Mouse (Mus musculus) testis, adult 2 months (tissue): ENCODE data around the gene Gm6904. TPM values are rescaled to one million over a fixed set of nuclear protein-coding genes. Genes with fewer than 3 reads are reported as not detected.

Source experiments
- H3K27ac ChIP-seq: fragments of 200-500 bp; 2 replicates; pipeline ENCODE4 v1.5.1; 2012; ENCODE audit warnings: low read depth, low read length; ENCODE audit not compliant: control insufficient read depth, insufficient read depth
- H3K27me3 ChIP-seq: fragments of 200-500 bp; 2 replicates; pipeline ENCODE4 v1.6.1; 2012; ENCODE audit warnings: mild to moderate bottlenecking, low read length, moderate library complexity; ENCODE audit not compliant: control insufficient read depth, insufficient read depth
- H3K36me3 ChIP-seq: fragments of 200-500 bp; 2 replicates; pipeline ENCODE4 v1.6.1; 2012; ENCODE audit warnings: mild to moderate bottlenecking, low read length; ENCODE audit not compliant: control insufficient read depth, insufficient read depth
- H3K4me1 ChIP-seq: fragments of 200-500 bp; 2 replicates; pipeline ENCODE4 v1.6.1; 2012; ENCODE audit warnings: low read length; ENCODE audit not compliant: control insufficient read depth, insufficient read depth
- H3K4me3 ChIP-seq: fragments of 200-500 bp; 2 replicates; pipeline ENCODE4 v1.5.1; 2012; ENCODE audit warnings: low read depth, mild to moderate bottlenecking, low read length, moderate library complexity, mixed read lengths; ENCODE audit not compliant: control insufficient read depth
- CTCF ChIP-seq: fragments of 200-500 bp; IDR thresholded peaks from 2 replicates; pipeline ENCODE4 v1.5.1; 2012; ENCODE audit warnings: low read depth, mild to moderate bottlenecking, inconsistent platforms, low read length, moderate library complexity; ENCODE audit not compliant: control insufficient read depth, insufficient read depth, insufficient replicate concordance
- POLR2A ChIP-seq: fragments of 200-500 bp; IDR thresholded peaks from 2 replicates; pipeline ENCODE4 v1.6.1; 2012; ENCODE audit warnings: low read depth, mild to moderate bottlenecking, inconsistent platforms, low read length, moderate library complexity; ENCODE audit not compliant: control insufficient read depth
- polyA plus RNA-seq: library from polyadenylated mRNA; depleted of rRNA; stranded (reverse); fragments of >200 nt; gene quantifications from 2 replicates; pipeline ENCODE4 v1.2.3, GENCODE M21; 2012

The Gm6904 gene
- polyA plus RNA-seq, 1 experiment = not detected

DNA sequence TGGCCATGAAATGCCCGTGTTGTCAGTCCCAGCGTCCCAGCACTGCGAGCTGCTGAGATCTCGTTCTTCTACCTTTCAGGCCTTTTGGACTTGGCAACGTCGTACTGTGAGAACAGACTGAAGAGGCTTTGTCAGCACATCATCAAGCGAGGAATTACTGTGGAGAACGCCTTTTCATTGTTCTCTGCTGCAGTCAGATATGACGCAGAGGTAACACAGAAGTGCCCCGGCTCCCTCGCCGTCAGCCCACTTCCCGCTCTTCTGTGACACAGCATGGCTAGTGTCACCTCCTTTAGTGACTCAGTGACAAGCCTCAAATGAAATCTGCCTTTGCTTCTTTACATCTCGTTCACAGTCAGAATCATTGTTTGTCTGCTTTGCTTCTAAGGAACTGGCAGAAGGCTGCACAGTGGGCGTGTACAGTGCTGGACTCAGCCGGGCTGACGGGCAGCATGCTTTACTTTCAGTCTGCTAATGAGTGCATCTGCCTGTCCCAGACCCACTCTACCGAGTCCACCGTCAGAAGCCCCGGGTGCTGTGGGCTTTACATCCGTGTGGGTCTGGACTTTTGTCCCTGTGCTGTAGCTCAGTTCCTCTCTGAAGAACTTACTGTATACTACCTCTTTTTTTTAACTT lies 29.6 kb downstream of the Gm6904 start:
- no peak for TF ChIP-seq POLR2A
- TF ChIP-seq CTCF = no peak

DNA sequence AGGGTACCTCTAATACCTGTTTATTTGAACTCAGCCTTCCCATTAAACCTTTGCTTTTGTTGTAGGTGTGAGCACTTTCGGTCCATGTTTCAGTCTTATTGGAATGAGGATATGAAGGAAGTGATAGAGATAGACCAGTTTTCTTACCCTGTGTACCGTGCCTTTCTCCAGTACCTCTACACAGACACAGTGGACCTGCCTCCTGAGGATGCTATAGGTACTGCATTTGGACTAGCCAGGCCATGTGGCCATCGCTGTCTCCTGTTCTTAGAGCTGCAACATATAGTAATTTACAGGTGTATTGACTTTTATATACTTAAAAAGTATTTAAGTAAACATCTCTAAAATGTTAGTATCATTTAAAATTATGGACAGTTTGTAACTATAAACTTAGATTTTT lies 30.2 kb downstream of the Gm6904 start:
- TF ChIP-seq POLR2A = no peak
- TF ChIP-seq CTCF = no peak
- H3K4me1 ChIP-seq = no peaks in the 10 kb centered on the region
- H3K27ac ChIP-seq = no peak overlapping the region
- no peaks in the 10 kb centered on the region for H3K36me3 ChIP-seq
- H3K27me3 ChIP-seq = no peaks in the 10 kb centered on the region
- no peak overlapping the region for H3K4me3 ChIP-seq

More for the DNA sequence above, 29.6 kb downstream of the Gm6904 start:
- H3K4me1 ChIP-seq = no peaks in the 10 kb centered on the region
- no peak overlapping the region for H3K4me3 ChIP-seq
- H3K27ac ChIP-seq = no peak overlapping the region
- H3K36me3 ChIP-seq = no peaks in the 10 kb centered on the region
- no peaks in the 10 kb centered on the region for H3K27me3 ChIP-seq

DNA sequence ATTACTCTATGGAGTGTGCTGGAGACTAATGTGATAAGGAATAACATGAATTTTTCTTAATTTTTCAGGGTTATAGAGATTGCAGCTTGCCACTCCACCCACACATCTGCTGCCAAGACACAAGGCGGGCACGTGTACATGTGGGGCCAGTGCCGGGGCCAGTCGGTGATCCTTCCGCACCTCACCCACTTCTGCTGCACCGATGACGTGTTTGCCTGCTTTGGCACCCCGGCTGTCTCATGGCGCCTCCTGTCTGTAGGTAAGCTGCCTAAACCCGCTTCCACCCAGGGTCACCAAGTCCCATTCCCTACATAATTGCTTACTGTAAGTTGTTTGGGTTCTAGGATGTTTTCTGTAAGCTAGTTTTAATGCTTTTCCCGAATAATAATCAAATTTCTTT lies 33.8 kb downstream of the Gm6904 start:
- H3K27me3 ChIP-seq = no peaks in the 10 kb centered on the region
- H3K4me1 ChIP-seq = no peaks in the 10 kb centered on the region
- H3K4me3 ChIP-seq = no peak overlapping the region
- TF ChIP-seq POLR2A (no peak), CTCF (no peak)
- H3K27ac ChIP-seq = no peak overlapping the region
- no peaks in the 10 kb centered on the region for H3K36me3 ChIP-seq

DNA sequence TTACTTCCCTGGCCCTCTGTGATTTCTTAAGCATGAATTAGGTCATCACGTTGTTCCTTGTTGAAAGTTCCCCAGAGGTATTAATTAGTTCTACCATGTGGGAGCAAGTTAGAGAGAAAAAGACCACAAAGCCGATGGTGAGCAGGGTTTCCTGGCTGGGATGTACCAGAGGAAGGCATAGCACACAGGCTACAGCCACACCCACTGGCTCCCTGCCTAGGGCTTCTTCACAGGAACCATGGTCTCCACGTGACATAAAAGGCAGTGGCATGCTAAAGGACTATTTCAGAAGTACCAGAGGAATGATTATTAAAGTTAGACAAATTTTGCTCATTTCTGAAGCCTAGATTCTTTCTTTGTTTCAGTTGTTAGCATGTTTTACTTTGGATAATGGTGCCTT lies 40.8 kb downstream of the Gm6904 start:
- TF ChIP-seq POLR2A = no peak
- TF ChIP-seq CTCF = no peak
- no peaks in the 10 kb centered on the region for H3K27me3 ChIP-seq
- H3K36me3 ChIP-seq = no peaks in the 10 kb centered on the region
- H3K4me1 ChIP-seq = no peaks in the 10 kb centered on the region
- H3K4me3 ChIP-seq = no peak overlapping the region
- H3K27ac ChIP-seq = no peak overlapping the region

DNA sequence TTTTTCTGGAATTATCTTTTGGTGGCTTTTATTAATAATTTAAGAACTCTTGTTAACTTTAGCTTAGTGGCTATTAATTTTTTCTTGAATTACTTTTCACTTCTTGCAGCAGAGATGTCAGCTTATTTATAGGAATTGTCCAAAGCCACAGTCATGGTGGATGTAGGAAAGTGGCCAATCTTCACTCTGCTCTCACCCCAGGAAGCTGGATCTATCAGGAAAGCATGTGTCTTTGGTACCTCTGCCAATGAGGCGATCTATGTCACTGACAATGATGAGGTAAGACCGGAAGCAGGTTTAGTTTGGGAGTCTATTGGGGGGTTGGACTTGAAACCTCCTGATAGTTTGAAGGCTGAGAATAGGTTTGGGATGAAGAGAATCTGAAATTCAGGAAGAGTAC lies 50.2 kb downstream of the Gm6904 start:
- Histone ChIP-seq H3K27me3 (no peaks in the 10 kb centered on the region), H3K4me1 (no peaks in the 10 kb centered on the region), H3K27ac (no peak overlapping the region), H3K4me3 (no peak overlapping the region), H3K36me3 (no peaks in the 10 kb centered on the region)
- TF ChIP-seq CTCF (no peak), POLR2A (no peak)

- H3K27me3 ChIP-seq = no peaks in the 10 kb centered on the region
- no peak overlapping the region for H3K27ac ChIP-seq
- no peak for TF ChIP-seq POLR2A
- no peak for TF ChIP-seq CTCF
- no peaks in the 10 kb centered on the region for H3K4me1 ChIP-seq
- H3K4me3 ChIP-seq = no peak overlapping the region
- H3K36me3 ChIP-seq = no peaks in the 10 kb centered on the region
These were observed 51.0 kb downstream of the Gm6904 start for GRCm38 (mm10) chr14:59209003-59209402.

DNA sequence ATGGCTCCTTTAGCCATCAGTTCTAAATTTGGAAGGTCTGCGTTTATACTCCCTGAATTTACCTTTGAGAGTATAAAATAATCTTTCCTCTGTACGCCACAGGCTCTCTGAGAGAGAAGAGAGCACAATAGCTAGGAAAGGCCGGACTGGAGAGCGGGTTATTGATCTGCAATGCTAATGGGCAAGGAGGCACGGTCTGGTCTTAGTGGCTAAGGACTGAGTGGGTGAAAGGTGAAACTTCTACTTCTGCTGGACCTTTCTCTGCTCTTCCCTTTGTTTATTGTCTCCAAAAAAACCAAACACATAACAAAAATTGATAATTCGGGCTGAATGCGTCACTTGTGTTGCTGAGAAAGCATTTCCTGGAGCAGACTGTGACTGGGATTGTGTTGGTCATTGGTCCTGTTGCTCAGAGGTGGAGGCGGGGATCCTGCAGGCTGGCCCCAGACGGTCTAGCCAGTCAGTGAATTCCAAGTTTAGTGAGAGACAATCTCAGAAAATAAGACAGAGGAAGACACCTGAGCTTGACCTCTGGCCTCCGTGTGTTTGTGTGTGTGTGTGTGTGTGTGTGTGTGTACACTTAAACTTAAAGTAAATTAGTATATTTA lies 53.9 kb downstream of the Gm6904 start:
- no peaks in the 10 kb centered on the region for H3K4me1 ChIP-seq
- no peak overlapping the region for H3K27ac ChIP-seq
- H3K4me3 ChIP-seq = no peak overlapping the region

More for the DNA sequence above, 53.9 kb downstream of the Gm6904 start:
- no peaks in the 10 kb centered on the region for H3K36me3 ChIP-seq
- no peaks in the 10 kb centered on the region for H3K27me3 ChIP-seq
- TF ChIP-seq POLR2A (no peak), CTCF (no peak)
